Mouse (Mus musculus) lung, postnatal 36 days (tissue): Measurements from ENCODE around the gene Krtap4-13.
"Not testable (repeated sequence)": the region's sequence is repeated elsewhere in the genome, so short reads cannot be mapped to it uniquely, and the experiment has no call there.

Experiments used
- DNase-seq: peaks from one replicate; pipeline ENCODE4 v3.0.0; 2022; ENCODE audit warnings: mixed read lengths

The Krtap4-13 gene

DNA sequence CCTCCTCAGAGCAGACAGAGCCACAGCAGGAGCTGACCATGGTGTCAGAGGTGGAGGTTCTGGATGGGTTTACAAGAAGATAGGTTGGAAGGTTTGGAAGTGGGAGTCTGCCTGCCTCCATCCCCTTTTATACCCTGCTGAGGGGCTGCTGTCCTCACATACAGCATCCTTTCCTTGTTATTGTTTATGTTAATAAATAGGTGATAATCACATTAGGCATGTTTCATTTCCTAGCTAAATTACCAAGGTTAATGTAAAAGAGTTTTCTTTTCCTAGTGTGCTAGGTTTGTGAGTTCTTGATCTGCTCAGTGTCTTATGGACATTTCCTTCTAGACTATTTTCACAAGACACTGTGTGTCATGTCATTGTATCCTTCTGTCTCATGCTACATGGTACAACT lies at the start of gene Krtap4-13:
Gene Krtap4-13 (minus strand): TSS at position 101 of the 400 bp plus-strand sequence.
- not testable (repeated sequence) for DNase-seq

DNA sequence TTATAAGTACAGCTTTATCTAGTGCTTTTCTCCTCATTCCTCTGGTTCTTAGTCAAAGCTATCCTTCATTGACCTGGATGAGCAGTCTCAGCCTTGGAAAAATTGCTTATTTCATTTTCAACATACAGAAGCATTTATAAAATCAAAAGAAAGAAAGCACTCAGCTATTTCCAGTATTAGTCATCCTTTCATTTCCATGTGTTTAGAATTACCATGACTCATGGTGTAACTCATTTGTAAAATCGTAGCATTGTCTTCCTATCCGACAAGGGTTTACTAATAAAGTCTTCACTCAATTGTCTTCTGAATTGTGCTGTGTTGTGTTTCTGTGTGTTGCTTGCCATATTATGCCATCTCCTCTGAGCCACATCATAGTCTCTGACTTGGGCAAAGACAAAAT lies 49.1 kb upstream of the Krtap4-13 start:
- no peak for DNase-seq

DNA sequence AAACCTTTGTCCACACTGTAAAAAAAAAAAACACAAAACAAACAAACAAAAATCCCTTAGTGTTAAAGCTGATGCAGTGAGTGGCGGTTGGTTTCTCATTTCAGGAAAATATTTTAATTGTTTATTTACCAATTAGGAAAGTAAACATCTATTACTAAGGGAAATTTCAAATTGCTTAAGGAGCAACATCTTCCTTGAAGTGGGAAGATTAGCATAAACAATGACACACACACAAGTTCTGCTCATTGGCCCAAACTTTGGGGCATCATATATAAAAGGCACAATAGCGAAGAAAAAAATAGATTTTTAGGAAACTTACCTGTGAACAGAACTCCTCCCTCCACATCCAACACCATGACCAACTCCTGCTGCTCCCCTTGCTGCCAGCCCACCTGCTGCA lies 47.9 kb upstream of the Krtap4-13 start, which contains the start of gene Gm11568:
Gene Gm11568 (plus strand): TSS at position 301 of the 400 bp plus-strand sequence.
- no peak for DNase-seq

DNA sequence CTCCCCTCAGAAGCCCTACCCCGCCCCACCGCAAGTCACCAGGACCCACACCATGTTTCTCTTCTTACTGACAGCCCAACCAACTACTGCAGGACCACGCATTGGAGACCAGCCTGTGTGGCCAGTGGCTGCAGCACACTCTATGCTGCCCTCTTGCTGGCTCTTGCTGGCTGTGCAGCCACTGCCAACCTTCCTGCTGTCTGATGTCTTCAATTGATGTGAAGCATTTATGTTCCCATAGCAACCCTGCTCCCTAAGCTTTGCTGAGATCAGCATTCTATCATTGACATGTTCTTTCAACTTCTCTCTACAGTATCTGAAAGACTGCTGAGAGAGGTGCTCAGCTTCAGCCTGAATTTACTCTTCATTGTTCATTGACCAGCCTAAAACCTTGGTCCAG lies 44.4 kb upstream of the Krtap4-13 start:
- DNase-seq: peak; percentile 1

DNA sequence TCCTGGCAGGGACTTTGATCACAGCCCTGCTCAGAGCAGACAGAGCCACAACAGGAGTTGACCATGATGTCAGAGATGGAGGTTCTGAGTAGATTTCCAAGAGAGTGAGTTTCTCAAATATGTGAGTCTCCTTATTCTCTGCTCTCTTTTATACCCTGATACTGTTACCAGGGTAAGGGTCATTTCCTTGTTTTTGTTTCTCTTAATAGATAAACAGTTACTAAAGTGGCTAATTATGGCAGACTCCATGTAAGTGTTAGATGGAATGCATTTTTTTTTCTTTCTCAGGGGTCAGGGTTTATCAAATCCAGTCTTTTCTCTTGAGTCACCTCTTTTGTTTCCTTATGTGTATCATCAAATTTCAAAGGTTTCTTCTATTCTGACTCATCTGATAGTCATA lies 41.8 kb upstream of the Krtap4-13 start, which contains the start of gene Krtap4-16:
Gene Krtap4-16 (minus strand): TSS at position 101 of the 400 bp plus-strand sequence.
- DNase-seq: no peak

DNA sequence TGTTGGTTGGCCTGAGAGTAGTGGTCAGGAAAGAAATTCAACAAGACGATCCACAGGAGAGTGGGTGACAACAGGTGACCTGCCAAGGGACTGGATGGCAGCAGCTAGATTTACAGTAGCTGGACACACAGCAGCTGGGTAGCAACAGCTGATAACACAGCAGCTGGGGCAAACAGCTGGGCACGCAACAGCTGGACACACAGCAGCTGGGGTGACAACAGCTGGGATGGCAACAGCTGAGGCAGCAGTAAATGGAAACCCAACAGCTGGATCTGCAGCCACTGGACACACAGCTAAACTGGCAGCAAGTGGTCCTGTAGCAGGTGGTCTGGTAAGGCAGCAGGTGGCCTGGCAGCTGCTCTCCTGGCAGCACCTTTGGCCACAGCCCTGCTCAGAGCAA lies 37.1 kb upstream of the Krtap4-13 start:
- DNase-seq: no peak

DNA sequence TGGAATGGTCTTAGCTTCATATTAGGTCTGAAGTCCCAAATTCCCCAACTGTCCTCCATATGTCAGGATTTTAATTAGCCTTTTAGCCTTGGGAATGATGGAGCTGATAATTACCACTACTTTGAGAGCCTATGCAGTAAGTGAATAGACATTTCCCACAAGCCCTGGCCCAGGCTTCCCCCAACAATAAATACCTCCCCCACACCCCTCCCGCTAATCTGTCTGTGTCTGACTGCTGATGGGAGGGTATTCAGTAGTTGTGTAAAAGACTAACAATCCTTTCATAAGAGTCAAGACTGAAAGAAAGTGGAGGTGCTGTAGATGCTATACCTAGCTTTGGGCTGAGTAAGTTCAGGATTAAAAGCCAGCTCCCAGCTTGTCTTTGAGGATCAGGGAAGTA lies 32.5 kb upstream of the Krtap4-13 start:
- DNase-seq: no peak

DNA sequence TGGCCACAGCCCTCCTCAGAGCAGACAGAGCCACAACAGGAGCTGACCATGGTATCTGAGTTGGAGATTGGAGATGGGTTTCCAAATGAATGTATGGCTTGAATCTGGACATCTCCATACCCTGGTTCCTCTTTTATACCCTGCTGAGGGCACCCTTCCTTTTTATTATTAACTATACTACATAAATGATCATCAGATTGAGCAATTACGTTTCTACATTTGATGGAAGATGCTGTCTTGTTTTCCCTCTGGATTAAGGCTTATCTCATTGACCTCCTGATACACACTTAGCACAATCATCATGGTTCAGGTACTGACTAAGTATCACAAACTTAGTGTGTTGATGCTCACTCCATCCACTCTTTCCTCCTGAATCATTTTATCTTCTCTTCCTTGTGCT lies 28.3 kb upstream of the Krtap4-13 start, which contains the start of gene 2300003K06Rik:
Gene 2300003K06Rik (minus strand): TSS at position 101 of the 400 bp plus-strand sequence.
- DNase-seq: no peak

DNA sequence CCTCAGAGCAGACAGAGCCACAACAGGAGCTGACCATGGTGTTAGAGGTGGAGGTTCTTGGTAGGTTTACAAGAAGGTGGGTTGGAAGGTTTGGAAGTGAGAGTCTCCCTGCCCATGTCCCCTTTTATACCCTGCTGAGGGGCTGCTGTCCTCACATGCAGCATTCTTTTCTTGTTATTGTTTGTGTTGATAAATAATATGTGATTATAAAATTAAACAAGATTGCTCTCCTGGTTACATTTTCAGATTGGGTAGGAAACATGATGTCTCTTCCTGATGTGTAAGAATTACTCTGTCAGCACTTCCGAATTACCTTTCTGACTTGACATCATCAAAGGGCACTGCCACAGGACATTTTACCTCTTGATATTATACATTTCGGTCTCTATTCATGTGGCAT lies 5.9 kb upstream of the Krtap4-13 start, which contains the start of gene Gm11564:
Gene Gm11564 (minus strand): TSS at position 101 of the 400 bp plus-strand sequence.
- not testable (repeated sequence) for DNase-seq

DNA sequence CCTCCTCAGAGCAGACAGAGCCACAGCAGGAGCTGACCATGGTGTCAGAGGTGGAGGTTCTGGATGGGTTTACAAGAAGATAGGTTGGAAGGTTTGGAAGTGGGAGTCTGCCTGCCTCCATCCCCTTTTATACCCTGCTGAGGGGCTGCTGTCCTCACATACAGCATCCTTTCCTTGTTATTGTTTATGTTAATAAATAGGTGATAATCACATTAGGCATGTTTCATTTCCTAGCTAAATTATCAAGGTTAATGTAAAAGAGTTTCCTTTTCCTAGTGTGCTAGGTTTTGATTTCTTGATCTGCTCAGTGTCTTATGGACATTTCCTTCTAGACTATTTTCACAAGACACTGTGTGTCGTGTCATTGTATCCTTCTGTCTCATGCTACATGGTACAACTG lies 5.3 kb downstream of the Krtap4-13 start, which contains the start of gene Gm11554:
Gene Gm11554 (minus strand): TSS at position 101 of the 400 bp plus-strand sequence.
- not testable (repeated sequence) for DNase-seq

DNA sequence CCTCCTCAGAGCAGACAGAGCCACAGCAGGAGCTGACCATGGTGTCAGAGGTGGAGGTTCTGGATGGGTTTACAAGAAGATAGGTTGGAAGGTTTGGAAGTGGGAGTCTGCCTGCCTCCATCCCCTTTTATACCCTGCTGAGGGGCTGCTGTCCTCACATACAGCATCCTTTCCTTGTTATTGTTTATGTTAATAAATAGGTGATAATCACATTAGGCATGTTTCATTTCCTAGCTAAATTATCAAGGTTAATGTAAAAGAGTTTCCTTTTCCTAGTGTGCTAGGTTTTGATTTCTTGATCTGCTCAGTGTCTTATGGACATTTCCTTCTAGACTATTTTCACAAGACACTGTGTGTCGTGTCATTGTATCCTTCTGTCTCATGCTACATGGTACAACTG lies 10.9 kb downstream of the Krtap4-13 start, which contains the start of gene Gm11569:
Gene Gm11569 (minus strand): TSS at position 101 of the 400 bp plus-strand sequence.
- not testable (repeated sequence) for DNase-seq

DNA sequence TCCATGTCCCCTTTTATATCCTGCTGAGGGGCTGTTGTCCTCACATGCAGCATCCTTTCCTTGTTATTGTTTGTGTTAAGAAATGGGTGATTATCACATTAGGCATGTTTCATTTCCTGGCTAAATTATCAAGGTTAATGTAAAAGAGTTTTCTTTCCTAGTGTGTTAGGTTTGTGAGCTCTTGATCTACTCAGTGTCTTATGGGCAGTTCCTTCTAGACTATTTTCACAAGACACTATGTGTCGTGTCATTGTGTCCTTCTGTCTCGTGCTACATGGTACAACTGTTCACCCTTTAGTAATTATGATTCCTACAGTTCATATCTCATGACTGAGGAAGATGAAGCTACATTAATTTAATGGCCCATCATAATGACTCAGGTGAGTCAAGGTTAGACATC lies 16.3 kb downstream of the Krtap4-13 start, which contains the start of gene Gm11596:
Gene Gm11596 (minus strand): TSS at position 101 of the 400 bp plus-strand sequence.
- DNase-seq: no peak

DNA sequence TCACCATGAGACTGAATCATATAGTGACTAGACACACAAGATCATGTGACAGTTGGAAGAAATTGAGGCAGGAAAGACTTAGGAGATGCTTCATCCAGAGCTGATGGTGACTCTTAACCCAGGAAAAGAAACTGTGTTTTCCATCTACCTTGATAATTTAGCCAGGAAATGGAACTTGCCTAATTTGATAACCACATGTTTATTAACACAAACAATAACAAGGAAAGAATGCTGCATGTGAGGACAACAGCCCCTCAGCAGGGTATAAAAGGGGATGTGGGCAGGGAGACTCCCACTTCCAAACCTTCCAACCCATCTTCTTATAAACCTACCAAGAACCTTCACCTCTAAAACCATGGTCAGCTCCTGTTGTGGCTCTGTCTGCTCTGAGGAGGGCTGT lies 24.8 kb downstream of the Krtap4-13 start, which contains the start of gene Krtap4-9:
Gene Krtap4-9 (plus strand): TSS at position 301 of the 400 bp plus-strand sequence.
- not testable (repeated sequence) for DNase-seq

DNA sequence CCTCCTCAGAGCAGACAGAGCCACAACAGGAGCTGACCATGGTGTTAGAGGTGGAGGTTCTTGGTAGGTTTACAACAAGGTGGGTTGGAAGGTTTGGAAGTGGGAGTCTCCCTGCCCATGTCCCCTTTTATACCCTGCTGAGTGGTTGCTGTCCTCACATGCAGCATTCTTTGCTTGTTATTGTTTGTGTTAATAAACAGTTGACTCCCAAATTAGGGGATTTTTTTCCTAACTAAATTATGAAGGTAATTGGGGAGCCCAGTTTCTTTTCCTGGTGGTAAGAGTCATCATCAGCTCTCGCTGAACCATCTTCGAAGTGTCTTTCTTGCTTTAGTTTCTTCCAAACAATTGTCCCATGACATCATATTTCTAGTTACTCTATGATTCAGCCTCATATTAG lies 29.1 kb downstream of the Krtap4-13 start, which contains the start of gene Krtap4-8:
Gene Krtap4-8 (minus strand): TSS at position 101 of the 400 bp plus-strand sequence.
- no peak for DNase-seq

DNA sequence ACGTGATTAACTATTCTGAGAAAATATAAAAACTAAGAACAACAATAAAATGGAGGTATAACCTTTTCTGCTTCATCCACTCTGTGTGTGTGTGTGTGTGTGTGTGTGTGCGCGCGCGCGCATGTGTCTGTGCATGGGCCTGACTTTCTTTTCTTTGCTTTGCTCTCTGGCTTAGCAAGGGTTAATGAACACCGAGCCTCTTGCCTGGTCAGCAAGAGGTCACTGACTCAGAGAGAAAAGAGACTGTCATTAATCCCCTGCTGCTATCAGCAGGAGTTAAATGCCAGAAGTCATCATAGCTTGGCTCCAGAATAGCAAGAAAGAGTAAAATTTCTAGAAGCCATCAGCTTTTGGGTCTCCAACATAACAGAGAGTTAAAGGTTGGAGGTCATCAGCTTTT lies 31.3 kb downstream of the Krtap4-13 start:
- DNase-seq: no peak

DNA sequence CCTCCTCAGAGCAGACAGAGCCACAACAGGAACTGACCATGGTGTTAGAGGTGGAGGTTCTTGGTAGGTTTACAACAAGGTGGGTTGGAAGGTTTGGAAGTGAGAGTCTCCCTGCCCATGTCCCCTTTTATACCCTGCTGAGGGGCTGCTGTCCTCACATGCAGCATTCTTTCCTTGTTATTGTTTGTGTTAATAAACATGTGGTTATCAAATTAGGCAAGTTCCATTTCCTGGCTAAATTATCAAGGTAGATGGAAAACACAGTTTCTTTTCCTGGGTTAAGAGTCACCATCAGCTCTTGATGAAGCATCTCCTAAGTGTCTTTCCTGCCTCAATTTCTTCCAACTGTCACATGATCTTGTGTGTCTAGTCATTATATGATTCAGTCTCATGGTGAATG lies 36.9 kb downstream of the Krtap4-13 start, which contains the start of gene Gm11595:
Gene Gm11595 (minus strand): TSS at position 101 of the 400 bp plus-strand sequence.
- DNase-seq: not testable (repeated sequence)

DNA sequence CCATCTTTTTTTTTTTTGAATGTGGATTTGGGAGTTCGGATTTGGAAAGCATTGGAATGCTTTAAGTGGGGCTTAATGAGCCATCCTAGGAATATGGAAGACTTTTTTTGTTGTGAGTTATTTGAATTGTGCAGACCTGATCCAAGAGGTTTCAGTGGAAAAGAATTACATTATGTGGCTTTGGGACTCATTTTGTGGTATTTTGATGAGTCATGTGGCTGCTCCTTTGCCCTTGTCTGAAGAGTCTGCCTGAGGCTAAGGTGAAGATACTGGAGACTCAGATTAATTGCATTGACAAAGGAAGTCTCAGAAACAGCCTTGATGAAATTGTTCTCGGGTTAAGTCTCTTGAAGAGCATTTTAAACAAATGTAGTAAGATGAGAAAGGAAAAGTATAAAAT lies 41.3 kb downstream of the Krtap4-13 start:
- no peak for DNase-seq
